Mouse (Mus musculus) heart, embryonic 12.5 days (tissue): Measurements from ENCODE around the gene Tm4sf4. TPM values are rescaled to one million over a fixed set of nuclear protein-coding genes. Genes with fewer than 3 reads are reported as not detected.
A peak's percentile ranks its signal among the peaks of the same experiment; 100 is the strongest.

Experiments used
- ATAC-seq: fragments of 200-750 bp; cut with Nextera tagmentation; 2 replicates; pipeline ENCODE4 v1.8.0; 2017; ENCODE audit warnings: moderate TSS enrichment, moderate library complexity; ENCODE audit not compliant: insufficient number of reproducible peaks, low FRiP score
- H3K27ac ChIP-seq: fragments of 300-500 bp; sonication (generic); 2 replicates; pipeline ENCODE4 v1.5.1; 2016; ENCODE audit warnings: mild to moderate bottlenecking, moderate library complexity; ENCODE audit not compliant: poor library complexity, severe bottlenecking
- H3K27me3 ChIP-seq: fragments of 300-500 bp; sonication (generic); replicated peaks from 2 replicates; pipeline ENCODE4 v1.6.1; 2016; ENCODE audit warnings: mild to moderate bottlenecking, moderate library complexity
- H3K36me3 ChIP-seq: fragments of 300-500 bp; sonication (generic); 2 replicates; pipeline ENCODE4 v1.6.1; 2016; ENCODE audit warnings: mild to moderate bottlenecking, moderate library complexity
- H3K4me1 ChIP-seq: fragments of 300-500 bp; sonication (generic); replicated peaks from 2 replicates; pipeline ENCODE4 v1.6.1; 2016; ENCODE audit warnings: mild to moderate bottlenecking
- H3K4me2 ChIP-seq: fragments of 300-500 bp; sonication (generic); 2 replicates; pipeline ENCODE4 v1.6.1; 2016; ENCODE audit warnings: mild to moderate bottlenecking, moderate library complexity
- H3K4me3 ChIP-seq: fragments of 300-500 bp; sonication (generic); 2 replicates; pipeline ENCODE4 v1.5.1; 2016; ENCODE audit warnings: mild to moderate bottlenecking
- H3K9ac ChIP-seq: fragments of 300-500 bp; sonication (generic); 2 replicates; pipeline ENCODE4 v1.6.1; 2016; ENCODE audit warnings: mild to moderate bottlenecking, moderate library complexity
- H3K9me3 ChIP-seq: fragments of 300-500 bp; sonication (generic); replicated peaks from 2 replicates; pipeline ENCODE4 v1.6.1; 2016; ENCODE audit warnings: mild to moderate bottlenecking, moderate library complexity
- WGBS: fragments of 180-500 bp; shearing (Covaris S2); methylation state at CpG from one replicate; pipeline ENCODE4 v1.1.7; 2016; 5-methylcytosine and 5-hydroxymethylcytosine counted together
- polyA plus RNA-seq: library from polyadenylated mRNA; unstranded; fragments of >200 nt; fragmentation: Nextera tagmentation; extraction: Ambion mirVana; gene quantifications from 2 replicates; pipeline ENCODE4 v1.2.1, GENCODE M21; 2016

Tm4sf4 gene
- 0.52 TPM in 1 of 2 replicates, not detected in the other for polyA plus RNA-seq

DNA sequence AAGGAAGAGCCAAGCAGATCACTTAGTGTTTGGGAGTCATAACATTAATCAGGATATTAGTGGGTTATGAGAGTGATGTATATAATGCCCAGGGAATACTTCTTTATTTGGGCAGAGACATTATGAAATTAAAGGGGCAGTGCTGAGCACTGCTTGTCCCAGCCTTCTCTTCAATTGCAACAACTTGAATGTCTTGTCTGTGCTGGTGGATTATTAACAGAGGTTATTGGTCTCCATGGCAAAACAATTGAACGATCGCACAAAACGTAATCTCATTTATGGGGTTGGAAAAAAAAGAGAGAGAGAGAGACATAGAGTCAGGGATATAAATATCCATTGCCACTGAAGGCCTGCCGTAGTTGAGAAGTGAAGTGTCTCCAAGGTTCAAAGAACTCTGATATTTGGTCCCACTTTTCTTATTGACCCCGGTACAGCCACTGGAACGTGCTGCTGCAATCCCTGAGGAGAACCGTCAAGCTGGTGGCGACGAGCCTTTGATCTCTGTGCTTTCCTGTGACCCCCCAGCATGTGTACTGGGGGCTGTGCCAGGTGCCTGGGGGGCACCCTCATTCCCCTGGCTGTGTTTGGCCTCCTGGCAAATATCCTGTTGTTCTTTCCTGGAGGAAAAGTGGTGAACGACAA is at the start of gene Tm4sf4:
Gene Tm4sf4 (plus strand): TSS at position 226 of the 642 bp plus-strand sequence.
- Histone ChIP-seq H3K36me3 (no peaks in the 10 kb centered on the region), H3K9ac (no peak within 1 kb of the TSS), H3K27ac (no peak within 1 kb of the TSS), H3K4me3 (no peak within 1 kb of the TSS), H3K4me1 (peaks cover 21% of the 10 kb centered on the region; the same call in 1 of the 2 replicates), H3K27me3 (no peaks in the 10 kb centered on the region), H3K4me2 (no peak within 1 kb of the TSS), H3K9me3 (no peaks in the 10 kb centered on the region)
- WGBS = 59% methylated on average over 10 of the region's 10 CpGs
- no peak for ATAC-seq

DNA sequence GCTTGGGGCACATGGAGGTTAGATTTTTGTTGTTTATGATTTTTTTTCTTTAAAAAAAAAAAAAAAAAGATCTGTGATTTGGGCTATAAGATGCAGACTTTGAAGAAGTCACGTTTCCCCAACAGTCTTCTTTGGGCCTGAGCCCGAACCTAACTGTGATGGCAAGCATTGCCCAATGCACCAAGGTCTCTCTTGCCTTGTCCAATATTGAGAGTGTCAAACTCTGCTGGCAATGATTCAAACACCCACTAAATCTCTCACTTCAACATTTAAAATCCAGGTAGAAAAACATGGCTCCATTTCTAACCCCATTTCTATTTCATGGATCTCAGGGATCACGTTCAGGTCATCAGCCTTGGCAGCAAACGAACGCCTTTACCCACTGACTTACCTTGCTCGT is 38.7 kb upstream of the Tm4sf4 start:
- Histone ChIP-seq H3K27me3 (no peaks in the 10 kb centered on the region), H3K27ac (no peak overlapping the region), H3K4me3 (no peak overlapping the region), H3K9me3 (0 out of 2 replicates have a peak, but pooled peaks cover 3% of the 10 kb centered on the region), H3K36me3 (no peaks in the 10 kb centered on the region), H3K9ac (no peak overlapping the region), H3K4me2 (no peak overlapping the region), H3K4me1 (peaks cover 8% of the 10 kb centered on the region)
- no peak for ATAC-seq
- WGBS = 65% methylated on average over 6 of the region's 6 CpGs

DNA sequence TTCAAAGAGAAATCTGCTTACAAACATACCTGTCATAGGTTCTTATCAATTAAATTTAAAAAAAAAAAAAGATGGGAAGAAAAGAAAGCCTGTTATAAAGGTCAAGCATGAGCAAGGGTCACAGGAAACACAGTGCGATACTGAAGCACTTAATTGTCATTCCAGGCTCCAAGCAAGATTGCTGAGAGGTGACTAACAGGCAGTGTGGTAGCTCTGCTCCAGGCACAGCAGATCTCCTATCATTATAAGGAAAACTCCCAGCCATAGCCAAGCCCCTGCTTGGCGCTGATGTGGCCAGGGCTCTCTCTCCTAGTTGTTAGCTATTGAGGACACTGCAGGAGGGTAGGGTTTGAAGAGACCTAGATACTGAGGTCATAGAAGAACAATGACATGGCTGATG is 38.2 kb upstream of the Tm4sf4 start:
- Histone ChIP-seq H3K27ac (no peak overlapping the region), H3K9ac (no peak overlapping the region), H3K27me3 (no peaks in the 10 kb centered on the region), H3K4me1 (peaks cover 8% of the 10 kb centered on the region), H3K9me3 (0 out of 2 replicates have a peak, but pooled peaks cover 3% of the 10 kb centered on the region), H3K36me3 (no peaks in the 10 kb centered on the region), H3K4me2 (no peak overlapping the region), H3K4me3 (no peak overlapping the region)
- ATAC-seq = no peak; the same call in 1 of the 2 replicates
- WGBS = 43% methylated on average over 2 of the region's 2 CpGs

DNA sequence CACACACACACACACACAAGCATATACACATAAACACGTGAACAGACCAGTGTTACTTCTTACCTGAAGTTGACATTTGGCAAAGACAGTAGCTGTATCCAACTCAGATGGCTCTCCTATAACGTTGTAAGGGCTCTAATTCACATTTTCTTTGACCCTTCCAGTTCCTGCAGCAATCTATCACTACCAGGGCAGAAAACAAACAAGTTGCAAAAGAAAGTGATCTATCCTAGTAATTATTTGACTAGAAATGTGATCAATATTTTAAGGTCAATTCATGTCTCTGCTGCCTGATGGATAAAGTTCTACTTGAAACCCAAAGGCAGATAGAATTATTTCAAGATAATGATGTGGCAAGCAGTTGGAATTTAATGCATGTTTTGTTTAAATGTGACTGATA is 37.5 kb upstream of the Tm4sf4 start:
- no peaks in the 10 kb centered on the region for H3K27me3 ChIP-seq
- no peaks in the 10 kb centered on the region for H3K36me3 ChIP-seq
- no peak overlapping the region for H3K4me3 ChIP-seq
- WGBS = 80% methylated on average over 2 of the region's 2 CpGs
- ATAC-seq = no peak
- no peaks in the 10 kb centered on the region for H3K9me3 ChIP-seq
- no peak overlapping the region for H3K4me2 ChIP-seq
- no peak overlapping the region for H3K27ac ChIP-seq
- peaks cover 8% of the 10 kb centered on the region for H3K4me1 ChIP-seq
- H3K9ac ChIP-seq = no peak overlapping the region

DNA sequence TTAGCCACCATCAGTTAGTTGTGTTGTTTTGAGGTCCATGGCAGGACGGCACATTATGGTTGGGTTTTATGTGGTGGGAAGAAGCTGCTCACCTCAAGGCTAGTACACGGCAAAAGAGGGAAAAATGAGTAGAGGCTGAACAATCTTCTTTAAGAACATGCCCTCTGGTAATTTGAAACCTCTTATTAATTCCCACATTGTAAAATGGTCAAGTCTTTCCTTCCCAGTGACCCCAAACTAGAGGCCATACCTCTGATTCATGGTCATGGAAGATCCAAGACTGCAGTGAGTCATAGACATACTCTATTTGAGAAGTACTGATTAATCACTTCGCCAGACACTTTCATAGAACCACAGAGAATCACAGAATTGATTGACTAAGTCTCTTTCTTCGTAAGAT is 13.6 kb upstream of the Tm4sf4 start:
- Histone ChIP-seq H3K36me3 (no peaks in the 10 kb centered on the region), H3K4me2 (no peak overlapping the region), H3K4me1 (no peaks in the 10 kb centered on the region), H3K27me3 (no peaks in the 10 kb centered on the region), H3K9me3 (no peaks in the 10 kb centered on the region), H3K9ac (no peak overlapping the region), H3K4me3 (no peak overlapping the region), H3K27ac (no peak overlapping the region)
- WGBS = 80% methylated on average over 4 of the region's 4 CpGs
- no peak for ATAC-seq

DNA sequence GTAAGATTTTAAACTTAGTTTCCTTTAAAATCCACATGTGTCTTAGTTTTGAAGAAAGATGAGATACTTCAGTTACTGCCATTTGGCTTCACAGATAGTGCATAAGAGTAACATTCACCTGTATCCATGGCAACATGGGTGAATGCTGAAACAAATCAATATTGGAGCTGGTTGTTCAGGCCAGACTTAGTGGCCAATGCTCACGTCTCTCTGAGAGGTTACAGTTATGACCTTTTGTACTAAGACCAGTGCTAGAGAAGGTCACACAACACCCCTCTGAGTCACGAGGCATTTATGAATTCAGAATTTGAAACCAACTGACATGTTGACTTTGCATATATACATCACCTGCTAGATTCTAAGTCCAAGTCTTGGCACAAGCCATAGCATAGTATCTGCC is 4.9 kb upstream of the Tm4sf4 start:
- H3K27me3 ChIP-seq = no peaks in the 10 kb centered on the region
- no peaks in the 10 kb centered on the region for H3K9me3 ChIP-seq
- no peak overlapping the region for H3K4me2 ChIP-seq
- no peak for ATAC-seq
- 0 out of 2 replicates have a peak, but pooled peaks cover under 1% of the 10 kb centered on the region for H3K4me1 ChIP-seq
- WGBS = 70% methylated on average over 2 of the region's 2 CpGs
- H3K27ac ChIP-seq = no peak overlapping the region
- no peaks in the 10 kb centered on the region for H3K36me3 ChIP-seq
- no peak overlapping the region for H3K4me3 ChIP-seq
- H3K9ac ChIP-seq = no peak overlapping the region

DNA sequence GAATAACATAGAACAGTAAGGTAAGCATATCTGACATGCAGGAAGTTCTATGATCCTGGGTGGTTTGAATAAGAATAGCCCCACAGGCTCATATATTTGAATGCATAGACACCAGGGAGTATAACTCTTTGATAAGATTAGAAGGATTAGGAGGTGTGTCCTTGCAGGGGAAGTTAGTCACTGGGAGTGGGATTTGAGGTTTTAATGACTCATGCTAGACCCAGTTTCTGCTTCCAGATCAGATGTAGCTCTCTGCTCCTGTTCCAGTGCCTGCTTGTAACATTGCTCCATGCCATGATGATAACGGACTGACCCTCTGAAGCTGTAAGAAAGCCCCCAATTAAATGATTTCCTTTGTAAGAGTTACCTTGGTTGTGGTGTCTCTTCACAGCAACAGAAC is 4.5 kb upstream of the Tm4sf4 start:
- no peaks in the 10 kb centered on the region for H3K27me3 ChIP-seq
- no peak for ATAC-seq
- H3K27ac ChIP-seq = no peak overlapping the region
- no peaks in the 10 kb centered on the region for H3K9me3 ChIP-seq
- 79% methylated on average over 1 of the region's 1 CpGs for WGBS
- no peaks in the 10 kb centered on the region for H3K36me3 ChIP-seq
- H3K4me3 ChIP-seq = no peak overlapping the region
- 0 out of 2 replicates have a peak, but pooled peaks cover 4% of the 10 kb centered on the region for H3K4me1 ChIP-seq
- no peak overlapping the region for H3K9ac ChIP-seq
- no peak overlapping the region for H3K4me2 ChIP-seq

DNA sequence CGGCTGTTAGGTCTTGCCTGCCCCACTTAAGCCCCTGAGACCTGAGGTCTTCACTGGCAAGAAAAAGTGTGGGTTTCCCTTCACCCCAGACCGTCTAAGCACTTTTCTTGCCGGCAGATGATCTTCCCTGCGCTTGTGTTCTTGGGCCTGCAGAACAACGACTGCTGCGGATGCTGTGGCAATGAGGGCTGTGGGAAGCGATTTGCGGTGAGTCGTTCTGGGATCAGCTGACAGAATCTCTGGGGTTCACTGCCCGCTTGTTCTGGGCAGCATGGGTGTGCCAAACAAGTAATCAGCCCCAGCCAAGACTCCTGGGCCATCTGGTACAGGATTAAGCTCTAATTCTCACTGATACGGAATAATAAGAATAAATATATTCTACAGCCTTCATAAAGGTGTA is 1.2 kb downstream of the Tm4sf4 start:
- Histone ChIP-seq H3K4me2 (no peak overlapping the region), H3K36me3 (no peaks in the 10 kb centered on the region), H3K4me1 (peaks cover 26% of the 10 kb centered on the region; the same call in 1 of the 2 replicates), H3K27ac (no peak overlapping the region), H3K4me3 (no peak overlapping the region), H3K9ac (no peak overlapping the region), H3K27me3 (no peaks in the 10 kb centered on the region), H3K9me3 (no peaks in the 10 kb centered on the region)
- no peak for ATAC-seq
- 86% methylated on average over 11 of the region's 11 CpGs for WGBS

DNA sequence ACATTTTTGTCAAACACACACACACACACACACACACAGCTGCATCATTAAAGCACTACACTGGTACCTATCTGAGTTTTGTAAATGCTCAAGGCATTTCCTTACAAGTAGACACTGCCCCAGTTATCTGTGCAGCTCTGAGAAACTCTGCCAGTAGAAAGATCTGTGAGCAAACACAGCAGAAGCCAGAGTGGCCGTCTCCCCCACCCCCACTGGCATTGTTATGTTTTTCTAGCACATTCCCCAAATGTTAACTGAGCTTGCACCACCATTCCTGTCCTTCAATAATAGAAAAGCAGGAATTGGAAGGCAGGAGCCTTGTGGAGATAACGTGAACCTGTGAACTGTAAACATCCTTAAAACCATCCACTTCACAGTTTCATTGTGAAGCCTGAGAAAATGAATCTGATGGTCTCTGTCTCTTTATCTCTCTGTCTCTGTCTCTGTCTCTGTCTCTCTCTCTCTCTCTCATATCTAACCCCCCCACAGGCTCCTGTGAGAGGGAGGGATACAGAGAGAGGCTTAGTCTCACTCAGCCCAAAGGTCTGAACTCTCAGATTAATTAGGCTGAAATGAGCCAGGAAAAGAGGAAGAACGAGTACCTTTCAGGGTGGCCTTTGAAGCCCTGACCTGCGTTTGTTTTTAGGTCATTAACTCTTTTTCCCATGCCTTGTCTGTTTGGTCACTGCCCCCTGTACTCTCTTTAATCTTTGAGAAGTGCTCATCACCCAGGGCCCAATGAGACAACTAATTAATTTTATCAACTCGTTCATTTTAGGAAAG is 3.8 kb downstream of the Tm4sf4 start:
- Histone ChIP-seq H3K27ac (peak overlapping the region; percentile 70), H3K4me2 (no peak overlapping the region), H3K9ac (no peak overlapping the region), H3K4me3 (no peak overlapping the region), H3K9me3 (no peaks in the 10 kb centered on the region), H3K36me3 (no peaks in the 10 kb centered on the region), H3K4me1 (peaks cover 26% of the 10 kb centered on the region; the same call in 1 of the 2 replicates), H3K27me3 (no peaks in the 10 kb centered on the region)
- ATAC-seq = peak; percentile 75
- 19% methylated on average over 5 of the region's 5 CpGs for WGBS

DNA sequence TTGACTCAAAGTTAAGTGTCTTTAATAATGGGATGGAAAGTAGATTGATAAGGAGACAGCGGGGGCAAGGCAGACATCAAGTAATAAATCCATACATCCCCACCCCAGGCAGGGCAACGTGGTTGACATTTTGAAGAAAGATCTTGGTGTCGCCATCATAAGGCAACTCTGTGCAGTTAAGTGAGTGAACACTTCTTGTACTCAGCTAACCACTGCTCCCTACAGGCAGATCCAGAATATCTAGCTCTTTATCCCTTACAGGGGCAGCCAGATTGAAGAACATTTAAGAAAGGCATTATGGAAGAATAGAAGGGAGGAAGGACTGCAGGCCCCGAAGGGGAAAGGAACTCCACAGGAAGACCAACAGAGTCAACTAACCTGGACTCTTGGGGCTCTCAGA is 4.4 kb downstream of the Tm4sf4 start:
- Histone ChIP-seq H3K36me3 (no peaks in the 10 kb centered on the region), H3K27me3 (no peaks in the 10 kb centered on the region), H3K27ac (peak overlapping the region; percentile 70), H3K9me3 (no peaks in the 10 kb centered on the region), H3K4me3 (no peak overlapping the region), H3K9ac (no peak overlapping the region), H3K4me2 (no peak overlapping the region), H3K4me1 (peaks cover 26% of the 10 kb centered on the region; the same call in 1 of the 2 replicates)
- no peak for ATAC-seq
- WGBS = 63% methylated on average over 4 of the region's 4 CpGs

DNA sequence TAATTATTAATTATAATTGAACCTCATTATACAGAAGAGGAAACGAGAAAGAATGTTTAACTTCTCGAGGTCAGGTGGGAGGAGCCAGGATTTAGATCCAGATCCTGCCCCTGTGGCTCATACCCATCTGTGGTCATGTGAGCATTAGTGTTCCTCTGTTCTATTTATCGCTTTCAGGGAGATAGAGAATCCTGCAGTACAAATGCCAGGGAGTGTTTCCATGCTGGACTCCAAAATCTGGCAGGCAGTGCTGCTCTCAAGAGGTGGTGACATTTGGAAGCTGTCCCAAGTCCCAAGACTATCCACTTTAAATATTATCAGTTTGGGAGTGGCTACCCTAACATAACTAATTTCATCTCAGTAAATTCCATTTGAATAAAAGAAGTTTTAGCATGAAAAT is 6.6 kb downstream of the Tm4sf4 start:
- peak; percentile 60; the same call in 1 of the 2 replicates for ATAC-seq
- Histone ChIP-seq H3K27me3 (no peaks in the 10 kb centered on the region), H3K9me3 (no peaks in the 10 kb centered on the region), H3K4me1 (peaks cover 22% of the 10 kb centered on the region; the same call in 1 of the 2 replicates), H3K4me3 (no peak overlapping the region), H3K36me3 (no peaks in the 10 kb centered on the region), H3K9ac (no peak overlapping the region), H3K4me2 (no peak overlapping the region), H3K27ac (no peak overlapping the region)
- 19% methylated on average over 3 of the region's 3 CpGs for WGBS
